Comparison of ENCODE assay signal across 21 mouse cellular contexts in the genomic region with DNA sequence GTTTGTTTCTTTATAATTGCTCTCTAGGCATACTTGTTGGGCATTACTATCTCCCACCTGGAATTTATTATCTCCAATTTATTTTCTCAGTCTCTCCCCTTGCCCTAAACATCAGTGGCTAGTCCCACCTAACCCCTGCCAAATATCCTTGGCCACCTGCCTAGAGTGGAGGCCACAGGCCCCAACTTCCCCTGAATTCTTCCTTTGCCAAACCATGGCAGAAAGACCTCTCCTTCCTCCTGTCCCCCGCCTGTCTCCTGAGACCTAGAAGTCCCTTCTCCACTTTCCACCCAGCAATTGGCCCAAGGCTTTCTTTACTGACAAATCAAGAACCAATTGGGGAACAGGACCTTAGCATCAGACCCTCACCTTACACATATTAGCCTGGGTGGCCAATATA.
"Had no signal": no experiment of that assay in that cellular context is flagged by ENCODE, and none has a peak within 500 bp of the region (broad histone marks: within the 10 kb centered on the region; RNA-seq: fewer than 3 reads in every experiment).

No protein-coding gene starts in this region.

- ATAC-seq: lung, postnatal 0 days; midbrain, embryonic 16.5 days had no signal

- H3K9ac ChIP-seq: lung, embryonic 15.5 days; midbrain, embryonic 12.5 days; neural tube, embryonic 13.5 days; neural tube, embryonic 15.5 days had no signal

- H3K27ac ChIP-seq: lung, embryonic 15.5 days; macrophage; midbrain, embryonic 10.5 days; midbrain, embryonic 12.5 days; neural tube, embryonic 13.5 days; neural tube, embryonic 15.5 days had no signal

- H3K36me3 ChIP-seq: lung, embryonic 15.5 days; midbrain, embryonic 10.5 days; midbrain, embryonic 12.5 days; neural tube, embryonic 13.5 days; neural tube, embryonic 15.5 days had no signal

- DNase-seq: lung, adult 2 months; lung, postnatal 14 days; lung, postnatal 36 days; midbrain, embryonic 14.5 days; retina, postnatal 1 day; right cerebral cortex, adult 18-20 months; right cerebral cortex, postnatal 25 days; right cerebral cortex, postnatal 4 days; spleen, adult 18-20 months; thymus, adult 18-20 months; thymus, postnatal 14 days; thymus, postnatal 36 days had no signal

- H3K4me3 ChIP-seq: lung, embryonic 15.5 days; midbrain, embryonic 10.5 days; midbrain, embryonic 12.5 days; myocyte; neural tube, embryonic 13.5 days; neural tube, embryonic 15.5 days had no signal

- H3K9me3 ChIP-seq: lung, embryonic 15.5 days; neural tube, embryonic 13.5 days; neural tube, embryonic 15.5 days had no signal

- H3K27me3 ChIP-seq: lung, embryonic 15.5 days; midbrain, embryonic 12.5 days; neural tube, embryonic 13.5 days; neural tube, embryonic 15.5 days had no signal

- H3K4me1 ChIP-seq: midbrain, embryonic 10.5 days; midbrain, embryonic 12.5 days; neural tube, embryonic 13.5 days; neural tube, embryonic 15.5 days had no signal
